Mouse (Mus musculus): Measurements from ENCODE around the gene Mipol1. TPM values are rescaled to one million over a fixed set of nuclear protein-coding genes. Genes with fewer than 3 reads are reported as not detected.

The Mipol1 gene
- polyA plus RNA-seq, 1 experiment from 2014 or later = 5.0 TPM

DNA sequence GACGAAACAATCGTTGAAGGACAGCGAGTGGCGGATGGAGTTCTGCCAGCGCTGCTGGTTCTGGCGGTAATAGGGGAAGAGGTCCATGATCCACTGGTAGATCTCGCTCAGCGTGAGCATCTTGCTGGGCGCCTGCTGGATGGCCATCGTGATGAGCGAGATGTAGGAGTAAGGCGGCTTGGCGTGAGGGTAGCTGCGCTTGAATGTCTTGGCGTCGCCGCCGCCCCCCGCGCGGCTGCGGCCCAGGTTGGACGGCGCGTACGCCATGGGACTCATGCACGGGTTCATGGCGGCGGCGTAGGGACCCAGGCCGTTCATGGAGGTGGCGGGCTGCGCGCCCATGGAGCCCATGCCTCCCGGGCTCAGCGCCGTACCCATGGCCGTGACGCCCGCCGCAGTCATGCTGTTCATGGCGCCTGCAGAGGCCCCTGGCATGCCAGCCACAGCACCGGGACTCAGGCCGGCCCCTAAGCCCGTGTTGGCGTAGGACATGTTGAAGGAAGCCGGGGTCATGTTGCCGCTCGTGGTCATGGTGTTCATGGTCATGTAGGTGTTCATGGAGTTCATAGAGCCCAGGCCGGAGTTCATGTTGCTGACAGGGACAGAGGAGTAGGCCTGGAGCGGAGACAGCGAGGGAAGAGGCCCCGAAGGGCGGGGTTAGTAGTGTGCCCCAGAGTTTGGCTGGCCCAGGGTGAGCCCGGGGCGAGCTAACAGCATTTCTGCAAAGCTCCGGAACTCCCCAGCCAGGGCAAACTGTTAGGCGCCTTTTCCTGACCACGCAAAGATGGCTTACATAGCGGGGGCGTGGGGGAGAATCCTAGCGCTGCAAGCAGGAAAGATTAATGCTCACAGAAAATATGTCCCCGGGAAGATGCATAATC lies 312.8 kb downstream of the Mipol1 start:
- Histone ChIP-seq H3K4me2 (ENCODE audit: low read length) (peak overlapping the region; percentile 31), H3K9ac (replicated peaks; ENCODE audit: low read length) (peak overlapping the region; percentile 32; the same call in 1 of the 2 replicates), H3K4me1 (ENCODE audit: control insufficient read depth, insufficient read depth, low read length) (peaks cover 16% of the 10 kb centered on the region; the same call in 1 of the 2 replicates), H3K27ac (replicated peaks; ENCODE audit: low read depth, low read length) (peak overlapping the region; percentile 52), H3K4me3 (replicated peaks; ENCODE audit: low read depth, low read length) (peak overlapping the region; percentile 18), H3K9me3 (ENCODE audit: control insufficient read depth, low read length) (no peaks in the 10 kb centered on the region), H3K27me3 (ENCODE audit: control insufficient read depth, insufficient read depth, low read length) (peaks cover 86% of the 10 kb centered on the region), H3K36me3 (ENCODE audit: control insufficient read depth, insufficient read depth, low read length) (no peaks in the 10 kb centered on the region)
- WGBS = under 1% methylated on average over 63 of the region's 63 CpGs
- no peak for ATAC-seq (ENCODE audit: low FRiP score, low TSS enrichment)
- DNase-seq = peak; percentile 46

DNA sequence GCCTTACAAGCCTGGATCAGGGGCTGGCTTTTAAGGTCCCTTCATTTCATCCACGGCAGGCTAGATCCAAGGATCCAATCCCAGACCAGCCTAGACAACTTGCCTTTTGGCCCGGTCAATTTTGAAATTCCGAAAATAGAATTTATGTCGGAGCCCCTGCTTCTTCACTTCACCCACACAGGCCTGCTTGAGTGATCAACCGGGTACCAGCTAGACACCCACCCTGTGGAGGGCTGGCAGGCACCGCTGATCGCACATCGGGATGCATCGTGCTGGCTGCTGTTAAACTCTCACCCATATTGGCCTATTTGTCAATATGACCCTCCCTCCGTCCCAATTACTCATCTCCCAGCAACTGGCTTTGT lies 313.4 kb downstream of the Mipol1 start:
- peak overlapping the region; percentile 18 for H3K4me3 ChIP-seq (replicated peaks; ENCODE audit: low read depth, low read length)
- no peaks in the 10 kb centered on the region for H3K36me3 ChIP-seq (ENCODE audit: control insufficient read depth, insufficient read depth, low read length)
- peak overlapping the region; percentile 23; the same call in 1 of the 2 replicates for H3K9ac ChIP-seq (replicated peaks; ENCODE audit: low read length)
- no peaks in the 10 kb centered on the region for H3K9me3 ChIP-seq (ENCODE audit: control insufficient read depth, low read length)
- H3K27ac ChIP-seq (replicated peaks; ENCODE audit: low read depth, low read length) = no peak overlapping the region; the same call in 1 of the 2 replicates
- no peak for ATAC-seq (ENCODE audit: low FRiP score, low TSS enrichment)
- peaks cover 89% of the 10 kb centered on the region for H3K27me3 ChIP-seq (ENCODE audit: control insufficient read depth, insufficient read depth, low read length)
- WGBS = 3% methylated on average over 10 of the region's 10 CpGs
- peak overlapping the region; percentile 31; the same call in 1 of the 2 replicates for H3K4me2 ChIP-seq (ENCODE audit: low read length)
- H3K4me1 ChIP-seq (ENCODE audit: control insufficient read depth, insufficient read depth, low read length) = peaks cover 13% of the 10 kb centered on the region; the same call in 1 of the 2 replicates
- DNase-seq = peak; percentile 41

GRCm38 (mm10) chr12:57544641-57545370 lies 314.6 kb downstream of the Mipol1 start:
- Histone ChIP-seq H3K4me2 (ENCODE audit: low read length) (peak overlapping the region; percentile 72), H3K4me1 (ENCODE audit: control insufficient read depth, insufficient read depth, low read length) (0 out of 2 replicates have a peak, but pooled peaks cover 10% of the 10 kb centered on the region), H3K9me3 (ENCODE audit: control insufficient read depth, low read length) (no peaks in the 10 kb centered on the region), H3K4me3 (replicated peaks; ENCODE audit: low read depth, low read length) (peak overlapping the region; percentile 33), H3K36me3 (ENCODE audit: control insufficient read depth, insufficient read depth, low read length) (no peaks in the 10 kb centered on the region), H3K27me3 (ENCODE audit: control insufficient read depth, insufficient read depth, low read length) (peaks cover 92% of the 10 kb centered on the region), H3K9ac (replicated peaks; ENCODE audit: low read length) (peak overlapping the region; percentile 46; the same call in 1 of the 2 replicates), H3K27ac (replicated peaks; ENCODE audit: low read depth, low read length) (peak overlapping the region; percentile 67)
- ATAC-seq (ENCODE audit: low FRiP score, low TSS enrichment) (no peak), DNase-seq (peak; percentile 87)
- 2% methylated on average over 31 of the region's 31 CpGs for WGBS

- peak overlapping the region; percentile 33 for H3K4me3 ChIP-seq (replicated peaks; ENCODE audit: low read depth, low read length)
- H3K4me2 ChIP-seq (ENCODE audit: low read length) = peak overlapping the region; percentile 72
- ATAC-seq (ENCODE audit: low FRiP score, low TSS enrichment) (peak; percentile 68), DNase-seq (peak; percentile 59)
- WGBS = under 1% methylated on average over 105 of the region's 106 CpGs
- peak overlapping the region; percentile 46; the same call in 1 of the 2 replicates for H3K9ac ChIP-seq (replicated peaks; ENCODE audit: low read length)
- H3K4me1 ChIP-seq (ENCODE audit: control insufficient read depth, insufficient read depth, low read length) = 0 out of 2 replicates have a peak, but pooled peaks cover 10% of the 10 kb centered on the region
- H3K9me3 ChIP-seq (ENCODE audit: control insufficient read depth, low read length) = no peaks in the 10 kb centered on the region
- peak overlapping the region; percentile 67 for H3K27ac ChIP-seq (replicated peaks; ENCODE audit: low read depth, low read length)
- peaks cover 96% of the 10 kb centered on the region for H3K27me3 ChIP-seq (ENCODE audit: control insufficient read depth, insufficient read depth, low read length)
- H3K36me3 ChIP-seq (ENCODE audit: control insufficient read depth, insufficient read depth, low read length) = no peaks in the 10 kb centered on the region
Measured at GRCm38 (mm10) chr12:57545371-57546241, 315.4 kb downstream of the Mipol1 start.

Other genes with a start within 250 kb of the Mipol1 start
- gene Slc25a21, start 33.0 kb upstream of the Mipol1 start, polyA plus RNA-seq (2014; fragmentation: Nextera tagmentation; extraction: Ambion mirVana) = not detected in 2 replicates
- gene Prps1l3, start within 50 bp of the Mipol1 start, polyA plus RNA-seq (2014; fragmentation: Nextera tagmentation; extraction: Ambion mirVana) = 28.6 and 38.5 TPM in 2 replicates